Mouse (Mus musculus): ENCODE results near the gene Aox4.

DNA sequence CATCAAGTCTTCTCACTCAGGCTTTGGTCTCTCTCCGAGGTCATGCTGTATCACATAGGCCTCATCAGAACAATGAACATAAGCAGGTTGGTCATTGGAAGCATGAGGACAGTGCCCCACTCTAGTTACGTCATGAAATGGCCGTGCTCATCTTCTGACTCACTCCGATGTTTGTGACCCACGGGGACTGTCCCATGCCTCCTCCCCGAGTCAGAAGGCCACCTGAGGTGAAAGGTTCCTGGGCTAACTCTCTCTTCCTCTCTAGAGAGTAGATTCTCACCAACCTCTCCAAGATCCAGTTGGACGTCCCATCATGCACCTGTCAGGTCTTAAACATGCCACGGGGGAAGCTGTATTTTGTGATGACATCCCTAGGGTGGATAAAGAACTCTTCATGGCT lies 98.4 kb downstream of the Aox4 start:
- TF ChIP-seq GATA1 (IDR thresholded peaks at IDR 0.05; ENCODE audit: borderline replicate concordance, low read length) (no peak), FLI1 (IDR thresholded peaks at IDR 0.05; ENCODE audit: low read length) (no peak)

Data from megakaryocyte, embryonic 14.5 days (primary cell).